Mouse (Mus musculus) G1E (cell line): ENCODE results near the gene Mmp25.

Experiments
- CTCF ChIP-seq: IDR thresholded peaks from 2 replicates; pipeline ENCODE4 v1.5.1; 2012; ENCODE audit warnings: low read depth, low read length, inconsistent platforms, mixed read lengths
- GATA1 ChIP-seq: IDR thresholded peaks from 2 replicates; pipeline ENCODE4 v1.6.1; 2012; ENCODE audit warnings: borderline replicate concordance, low read length, inconsistent platforms, mixed read lengths
- POLR2AphosphoS5 ChIP-seq: IDR thresholded peaks from 2 replicates; pipeline ENCODE4 v1.6.1; 2012; ENCODE audit warnings: low read depth, low read length, inconsistent platforms; ENCODE audit not compliant: insufficient replicate concordance

- TF ChIP-seq CTCF (no peak), POLR2AphosphoS5 (no peak), GATA1 (no peak)
Measured at GRCm38 (mm10) chr17:23605220-23605619, 39.9 kb downstream of the Mmp25 start.
